Mouse (Mus musculus): ENCODE data around the gene Tnik. TPM values are rescaled to one million over a fixed set of nuclear protein-coding genes. Genes with fewer than 3 reads are reported as not detected.
A peak's percentile ranks its signal among the peaks of the same experiment; 100 is the strongest.

The Tnik gene
- polyA plus RNA-seq, 1 experiment from 2014 or later, result 1.6 TPM

- H3K36me3 ChIP-seq (ENCODE audit: control insufficient read depth, insufficient read depth), result no peaks in the 10 kb centered on the region
- H3K27me3 ChIP-seq (ENCODE audit: control insufficient read depth, insufficient read depth, low read depth, low read length), result no peaks in the 10 kb centered on the region
- H3K9me3 ChIP-seq (replicated peaks; ENCODE audit: control insufficient read depth, low read length), result no peaks in the 10 kb centered on the region
- no peak overlapping the region for H3K9ac ChIP-seq (ENCODE audit: low read depth, low read length)
- no peaks in the 10 kb centered on the region for H3K4me1 ChIP-seq (ENCODE audit: control insufficient read depth, low read depth, low read length)
- H3K27ac ChIP-seq (ENCODE audit: low read length), result no peak overlapping the region
- 68% methylated on average over 4 of the region's 4 CpGs for WGBS (ENCODE audit: insufficient replicate concordance)
- no peak overlapping the region for H3K4me3 ChIP-seq (ENCODE audit: low read depth, low read length)
- ATAC-seq (ENCODE audit: low read depth), result no peak
- no peak overlapping the region for H3K4me2 ChIP-seq (ENCODE audit: low read depth, low read length)
These were observed 11.7 kb downstream of the Tnik start for GRCm38 (mm10) chr3:28274763-28275162.

- no peaks in the 10 kb centered on the region for H3K4me1 ChIP-seq (ENCODE audit: control insufficient read depth, low read depth, low read length)
- H3K36me3 ChIP-seq (ENCODE audit: control insufficient read depth, insufficient read depth), result no peaks in the 10 kb centered on the region
- H3K4me3 ChIP-seq (ENCODE audit: low read depth, low read length), result no peak overlapping the region
- WGBS (ENCODE audit: insufficient replicate concordance), result 62% methylated on average over 1 of the region's 1 CpGs
- H3K27ac ChIP-seq (ENCODE audit: low read length), result no peak overlapping the region
- H3K9me3 ChIP-seq (replicated peaks; ENCODE audit: control insufficient read depth, low read length), result no peaks in the 10 kb centered on the region
- H3K4me2 ChIP-seq (ENCODE audit: low read depth, low read length), result no peak overlapping the region
- no peak for ATAC-seq (ENCODE audit: low read depth)
- H3K27me3 ChIP-seq (ENCODE audit: control insufficient read depth, insufficient read depth, low read depth, low read length), result no peaks in the 10 kb centered on the region
- H3K9ac ChIP-seq (ENCODE audit: low read depth, low read length), result no peak overlapping the region
These were observed 26.7 kb downstream of the Tnik start for GRCm38 (mm10) chr3:28289693-28290092.

- WGBS (ENCODE audit: insufficient replicate concordance), result 17% methylated on average over 4 of the region's 4 CpGs
- Histone ChIP-seq H3K27ac (ENCODE audit: low read length) (no peak overlapping the region), H3K36me3 (ENCODE audit: control insufficient read depth, insufficient read depth) (no peaks in the 10 kb centered on the region), H3K9me3 (replicated peaks; ENCODE audit: control insufficient read depth, low read length) (no peaks in the 10 kb centered on the region), H3K9ac (ENCODE audit: low read depth, low read length) (no peak overlapping the region), H3K4me3 (ENCODE audit: low read depth, low read length) (no peak overlapping the region), H3K4me1 (ENCODE audit: control insufficient read depth, low read depth, low read length) (peaks cover 8% of the 10 kb centered on the region), H3K4me2 (ENCODE audit: low read depth, low read length) (peak overlapping the region; percentile 49), H3K27me3 (ENCODE audit: control insufficient read depth, insufficient read depth, low read depth, low read length) (no peaks in the 10 kb centered on the region)
- ATAC-seq (ENCODE audit: low read depth), result peak; percentile 86
These were observed 38.4 kb downstream of the Tnik start for GRCm38 (mm10) chr3:28301378-28301777.

- Histone ChIP-seq H3K9ac (ENCODE audit: low read depth, low read length) (no peak overlapping the region), H3K4me1 (ENCODE audit: control insufficient read depth, low read depth, low read length) (peaks cover 8% of the 10 kb centered on the region), H3K9me3 (replicated peaks; ENCODE audit: control insufficient read depth, low read length) (no peaks in the 10 kb centered on the region), H3K4me2 (ENCODE audit: low read depth, low read length) (no peak overlapping the region), H3K4me3 (ENCODE audit: low read depth, low read length) (no peak overlapping the region), H3K27me3 (ENCODE audit: control insufficient read depth, insufficient read depth, low read depth, low read length) (no peaks in the 10 kb centered on the region), H3K27ac (ENCODE audit: low read length) (no peak overlapping the region), H3K36me3 (ENCODE audit: control insufficient read depth, insufficient read depth) (no peaks in the 10 kb centered on the region)
- ATAC-seq (ENCODE audit: low read depth), result no peak
- 73% methylated on average over 5 of the region's 5 CpGs for WGBS (ENCODE audit: insufficient replicate concordance)
These were observed 40.9 kb downstream of the Tnik start for GRCm38 (mm10) chr3:28303915-28304314.

GRCm38 (mm10) chr3:28306852-28307251 is 43.8 kb downstream of the Tnik start:
- H3K4me3 ChIP-seq (ENCODE audit: low read depth, low read length), result no peak overlapping the region
- H3K27me3 ChIP-seq (ENCODE audit: control insufficient read depth, insufficient read depth, low read depth, low read length), result no peaks in the 10 kb centered on the region
- H3K9ac ChIP-seq (ENCODE audit: low read depth, low read length), result no peak overlapping the region
- H3K27ac ChIP-seq (ENCODE audit: low read length), result no peak overlapping the region
- no peak overlapping the region for H3K4me2 ChIP-seq (ENCODE audit: low read depth, low read length)
- peaks cover 2% of the 10 kb centered on the region for H3K4me1 ChIP-seq (ENCODE audit: control insufficient read depth, low read depth, low read length)
- no peaks in the 10 kb centered on the region for H3K9me3 ChIP-seq (replicated peaks; ENCODE audit: control insufficient read depth, low read length)
- no peak for ATAC-seq (ENCODE audit: low read depth)
- H3K36me3 ChIP-seq (ENCODE audit: control insufficient read depth, insufficient read depth), result no peaks in the 10 kb centered on the region
- 55% methylated on average over 3 of the region's 3 CpGs for WGBS (ENCODE audit: insufficient replicate concordance)

- Histone ChIP-seq H3K9ac (ENCODE audit: low read depth, low read length) (no peak overlapping the region), H3K4me2 (ENCODE audit: low read depth, low read length) (no peak overlapping the region), H3K4me1 (ENCODE audit: control insufficient read depth, low read depth, low read length) (no peaks in the 10 kb centered on the region), H3K36me3 (ENCODE audit: control insufficient read depth, insufficient read depth) (no peaks in the 10 kb centered on the region), H3K9me3 (replicated peaks; ENCODE audit: control insufficient read depth, low read length) (no peaks in the 10 kb centered on the region), H3K4me3 (ENCODE audit: low read depth, low read length) (no peak overlapping the region), H3K27me3 (ENCODE audit: control insufficient read depth, insufficient read depth, low read depth, low read length) (no peaks in the 10 kb centered on the region), H3K27ac (ENCODE audit: low read length) (no peak overlapping the region)
- no peak for ATAC-seq (ENCODE audit: low read depth)
- WGBS (ENCODE audit: insufficient replicate concordance), result 68% methylated on average over 2 of the region's 2 CpGs
These were observed 51.4 kb downstream of the Tnik start for GRCm38 (mm10) chr3:28314438-28314837.

- WGBS (ENCODE audit: insufficient replicate concordance), result 50% methylated on average over 1 of the region's 1 CpGs
These were observed 54.3 kb downstream of the Tnik start for GRCm38 (mm10) chr3:28317339-28317738.

GRCm38 (mm10) chr3:28321635-28322034 is 58.6 kb downstream of the Tnik start:
- Histone ChIP-seq H3K36me3 (ENCODE audit: control insufficient read depth, insufficient read depth) (no peaks in the 10 kb centered on the region), H3K4me3 (ENCODE audit: low read depth, low read length) (no peak overlapping the region), H3K4me1 (ENCODE audit: control insufficient read depth, low read depth, low read length) (no peaks in the 10 kb centered on the region), H3K9ac (ENCODE audit: low read depth, low read length) (no peak overlapping the region), H3K27me3 (ENCODE audit: control insufficient read depth, insufficient read depth, low read depth, low read length) (no peaks in the 10 kb centered on the region), H3K27ac (ENCODE audit: low read length) (no peak overlapping the region), H3K4me2 (ENCODE audit: low read depth, low read length) (no peak overlapping the region), H3K9me3 (replicated peaks; ENCODE audit: control insufficient read depth, low read length) (no peaks in the 10 kb centered on the region)
- ATAC-seq (ENCODE audit: low read depth), result no peak
- WGBS (ENCODE audit: insufficient replicate concordance), result 65% methylated on average over 8 of the region's 8 CpGs

More at GRCm38 (mm10) chr3:28317339-28317738, 54.3 kb downstream of the Tnik start:
- Histone ChIP-seq H3K27me3 (ENCODE audit: control insufficient read depth, insufficient read depth, low read depth, low read length) (no peaks in the 10 kb centered on the region), H3K9me3 (replicated peaks; ENCODE audit: control insufficient read depth, low read length) (no peaks in the 10 kb centered on the region), H3K4me3 (ENCODE audit: low read depth, low read length) (no peak overlapping the region), H3K27ac (ENCODE audit: low read length) (no peak overlapping the region), H3K4me1 (ENCODE audit: control insufficient read depth, low read depth, low read length) (no peaks in the 10 kb centered on the region), H3K4me2 (ENCODE audit: low read depth, low read length) (no peak overlapping the region), H3K9ac (ENCODE audit: low read depth, low read length) (no peak overlapping the region), H3K36me3 (ENCODE audit: control insufficient read depth, insufficient read depth) (no peaks in the 10 kb centered on the region)
- no peak for ATAC-seq (ENCODE audit: low read depth)

- WGBS (ENCODE audit: insufficient replicate concordance), result 73% methylated on average over 8 of the region's 8 CpGs
- no peaks in the 10 kb centered on the region for H3K27me3 ChIP-seq (ENCODE audit: control insufficient read depth, insufficient read depth, low read depth, low read length)
- H3K4me2 ChIP-seq (ENCODE audit: low read depth, low read length), result no peak overlapping the region
- H3K27ac ChIP-seq (ENCODE audit: low read length), result no peak overlapping the region
- H3K36me3 ChIP-seq (ENCODE audit: control insufficient read depth, insufficient read depth), result no peaks in the 10 kb centered on the region
- no peaks in the 10 kb centered on the region for H3K4me1 ChIP-seq (ENCODE audit: control insufficient read depth, low read depth, low read length)
- H3K9me3 ChIP-seq (replicated peaks; ENCODE audit: control insufficient read depth, low read length), result no peaks in the 10 kb centered on the region
- no peak for ATAC-seq (ENCODE audit: low read depth)
- no peak overlapping the region for H3K4me3 ChIP-seq (ENCODE audit: low read depth, low read length)
- H3K9ac ChIP-seq (ENCODE audit: low read depth, low read length), result no peak overlapping the region
These were observed 62.7 kb downstream of the Tnik start for GRCm38 (mm10) chr3:28325613-28326233.

Measured in liver, embryonic 16.5 days (tissue).